Mouse (Mus musculus): Measurements from ENCODE around the gene Ush1c. TPM values are rescaled to one million over a fixed set of nuclear protein-coding genes. Genes with fewer than 3 reads are reported as not detected.

Gene Ush1c
- total and polyA plus RNA-seq, 2 experiments from 2014 or later: 0.44 to 1.7 TPM

DNA sequence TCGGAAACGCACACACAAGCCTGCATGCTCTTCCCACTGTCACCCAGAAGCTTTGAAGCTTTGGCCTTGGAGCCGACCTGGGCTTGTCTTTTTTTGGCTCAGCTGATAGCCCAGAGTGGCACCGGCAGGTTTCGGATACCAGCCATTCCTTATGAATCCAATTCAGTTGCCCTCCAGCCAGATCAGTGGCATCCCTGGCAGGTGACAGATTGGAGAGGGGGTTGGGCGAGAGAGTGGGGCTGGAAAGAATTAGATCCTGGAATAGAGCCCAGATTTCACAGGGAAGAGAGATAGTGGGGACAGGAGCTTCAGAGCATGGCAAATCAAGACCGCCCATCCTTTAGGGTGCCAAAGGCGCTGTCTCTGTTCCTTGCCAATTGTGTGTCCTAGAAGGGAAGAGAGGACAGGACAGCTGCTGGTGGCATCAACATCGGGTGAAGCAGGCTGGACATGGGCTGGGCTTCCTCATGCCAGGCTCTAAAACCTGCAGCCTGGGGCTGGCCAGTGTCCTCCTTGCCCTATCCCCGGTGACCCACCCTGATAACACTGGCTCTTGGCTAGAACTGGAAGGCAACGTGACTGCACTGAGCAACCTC lies 76.1 kb downstream of the Ush1c start:
- peaks cover 14% of the 10 kb centered on the region; the same call in 1 of the 2 replicates for H3K36me3 ChIP-seq (ENCODE audit: insufficient read depth, low read length)
- H3K27me3 ChIP-seq (ENCODE audit: insufficient read depth, low read length): no peaks in the 10 kb centered on the region
- DNase-seq (ENCODE audit: low spot score) (peak; percentile 70), ATAC-seq (ENCODE audit: low FRiP score) (no peak)
- no peak overlapping the region for H3K27ac ChIP-seq (ENCODE audit: low read depth, low read length)
- no peak for TF ChIP-seq CTCF (IDR thresholded peaks at IDR 0.05)
- H3K4me1 ChIP-seq (ENCODE audit: insufficient read depth, low read length): peaks cover 2% of the 10 kb centered on the region; the same call in 1 of the 2 replicates
- WGBS: 63% methylated on average over 11 of the region's 11 CpGs
- no peak overlapping the region for H3K4me3 ChIP-seq (ENCODE audit: low read depth, low read length)
- H3K4me2 ChIP-seq (ENCODE audit: low read depth, low read length, poor library complexity, severe bottlenecking): no peak overlapping the region
- H3K9me3 ChIP-seq (ENCODE audit: low read length): no peaks in the 10 kb centered on the region
- H3K9ac ChIP-seq (replicated peaks; ENCODE audit: low read length, poor library complexity, severe bottlenecking): no peak overlapping the region

GRCm38 (mm10) chr7:46161615-46162014 lies 76.7 kb downstream of the Ush1c start:
- TF ChIP-seq CTCF (IDR thresholded peaks at IDR 0.05): no peak
- Histone ChIP-seq H3K36me3 (ENCODE audit: insufficient read depth, low read length) (peaks cover 9% of the 10 kb centered on the region; the same call in 1 of the 2 replicates), H3K4me1 (ENCODE audit: insufficient read depth, low read length) (peaks cover 2% of the 10 kb centered on the region; the same call in 1 of the 2 replicates), H3K9ac (replicated peaks; ENCODE audit: low read length, poor library complexity, severe bottlenecking) (no peak overlapping the region), H3K4me3 (ENCODE audit: low read depth, low read length) (no peak overlapping the region), H3K27me3 (ENCODE audit: insufficient read depth, low read length) (no peaks in the 10 kb centered on the region), H3K9me3 (ENCODE audit: low read length) (no peaks in the 10 kb centered on the region), H3K4me2 (ENCODE audit: low read depth, low read length, poor library complexity, severe bottlenecking) (no peak overlapping the region), H3K27ac (ENCODE audit: low read depth, low read length) (no peak overlapping the region)
- no peak for DNase-seq (ENCODE audit: low spot score)
- no peak for ATAC-seq (ENCODE audit: low FRiP score)
- 26% methylated on average over 3 of the region's 3 CpGs for WGBS

DNA sequence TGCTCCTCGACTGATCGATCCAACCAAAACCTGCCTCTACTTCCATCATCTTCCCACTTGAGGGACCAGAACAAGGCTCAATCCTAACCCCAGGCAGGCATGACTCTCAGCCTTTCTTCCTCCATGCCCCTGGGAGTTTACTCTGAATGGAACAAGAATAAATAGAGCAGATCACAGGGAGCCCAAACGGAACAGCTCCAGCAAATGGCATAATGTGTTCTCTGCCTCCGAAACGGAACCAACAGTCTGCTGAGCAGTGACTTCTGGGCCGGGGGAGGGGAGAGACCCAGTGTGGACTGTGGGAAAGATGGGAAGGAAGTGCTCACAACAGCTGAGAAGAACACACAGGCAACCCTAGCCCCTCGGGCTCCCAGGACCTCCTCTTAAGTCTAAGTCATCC lies 80.6 kb downstream of the Ush1c start:
- ATAC-seq (ENCODE audit: low FRiP score) (no peak), DNase-seq (ENCODE audit: low spot score) (no peak)
- peaks cover 9% of the 10 kb centered on the region; the same call in 1 of the 2 replicates for H3K4me1 ChIP-seq (ENCODE audit: insufficient read depth, low read length)
- no peak for TF ChIP-seq CTCF (IDR thresholded peaks at IDR 0.05)
- no peak overlapping the region for H3K4me2 ChIP-seq (ENCODE audit: low read depth, low read length, poor library complexity, severe bottlenecking)
- H3K9ac ChIP-seq (replicated peaks; ENCODE audit: low read length, poor library complexity, severe bottlenecking): no peak overlapping the region
- H3K27me3 ChIP-seq (ENCODE audit: insufficient read depth, low read length): no peaks in the 10 kb centered on the region
- 55% methylated on average over 7 of the region's 7 CpGs for WGBS
- H3K27ac ChIP-seq (ENCODE audit: low read depth, low read length): no peak overlapping the region
- H3K9me3 ChIP-seq (ENCODE audit: low read length): no peaks in the 10 kb centered on the region
- H3K4me3 ChIP-seq (ENCODE audit: low read depth, low read length): no peak overlapping the region
- 0 out of 2 replicates have a peak, but pooled peaks cover 2% of the 10 kb centered on the region for H3K36me3 ChIP-seq (ENCODE audit: insufficient read depth, low read length)

DNA sequence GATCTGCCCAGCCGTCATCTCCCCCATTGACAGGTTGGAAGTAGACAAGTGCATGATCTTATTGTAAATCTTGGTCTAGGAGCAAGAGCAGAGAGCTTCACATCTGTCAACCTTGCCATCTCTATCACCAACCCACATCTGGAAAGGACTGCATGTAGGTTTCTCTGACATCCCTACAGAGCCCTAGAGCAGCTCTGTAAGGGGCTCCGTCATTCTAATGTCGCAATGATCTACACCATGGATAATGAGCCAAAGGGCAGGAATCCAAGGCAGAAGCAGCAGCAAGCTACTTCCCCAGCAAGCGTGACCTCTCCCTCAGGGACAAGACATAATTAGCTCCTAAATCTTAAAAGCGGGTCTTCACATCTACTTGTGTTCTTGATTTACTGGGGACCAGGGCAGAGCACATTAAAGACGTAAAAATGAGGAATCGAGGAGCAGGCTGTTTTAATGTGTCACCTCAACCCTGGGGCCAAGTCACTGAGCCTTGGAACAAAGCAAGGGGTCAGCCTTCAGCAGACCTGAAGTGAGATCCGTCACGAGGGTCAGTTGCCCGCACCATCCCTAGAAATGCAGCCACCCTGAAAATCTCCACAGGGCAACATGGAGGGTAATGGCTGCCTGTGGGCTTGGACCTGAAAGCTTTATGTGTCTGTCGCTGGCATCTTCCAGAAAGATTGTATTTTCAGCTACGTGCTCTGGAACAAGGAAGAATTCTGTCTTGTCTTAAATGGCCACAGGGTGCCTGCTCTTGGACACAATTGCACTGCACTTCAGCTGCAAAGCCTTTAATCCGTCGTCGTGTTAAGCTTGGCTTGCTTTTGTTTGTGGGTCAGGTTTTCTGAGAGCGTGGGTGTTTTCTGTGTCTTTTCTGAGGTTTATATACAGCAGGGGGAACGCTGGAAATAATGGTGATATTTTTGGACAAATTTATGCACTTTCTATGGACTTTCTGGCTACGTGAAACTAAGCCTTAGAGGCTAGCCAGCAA lies 83.5 kb downstream of the Ush1c start:
- Histone ChIP-seq H3K36me3 (ENCODE audit: insufficient read depth, low read length) (0 out of 2 replicates have a peak, but pooled peaks cover 2% of the 10 kb centered on the region), H3K9ac (replicated peaks; ENCODE audit: low read length, poor library complexity, severe bottlenecking) (no peak overlapping the region), H3K9me3 (ENCODE audit: low read length) (no peaks in the 10 kb centered on the region), H3K4me2 (ENCODE audit: low read depth, low read length, poor library complexity, severe bottlenecking) (no peak overlapping the region), H3K4me3 (ENCODE audit: low read depth, low read length) (no peak overlapping the region), H3K27ac (ENCODE audit: low read depth, low read length) (0 out of 2 replicates have a peak overlapping the region, but pooled peaks have one; percentile 47), H3K4me1 (ENCODE audit: insufficient read depth, low read length) (peaks cover 7% of the 10 kb centered on the region; the same call in 1 of the 2 replicates), H3K27me3 (ENCODE audit: insufficient read depth, low read length) (no peaks in the 10 kb centered on the region)
- 25% methylated on average over 18 of the region's 18 CpGs for WGBS
- no peak for TF ChIP-seq CTCF (IDR thresholded peaks at IDR 0.05)
- DNase-seq (ENCODE audit: low spot score) (no peak), ATAC-seq (ENCODE audit: low FRiP score) (no peak)

GRCm38 (mm10) chr7:46152819-46153351 lies 85.4 kb downstream of the Ush1c start:
- no peak overlapping the region for H3K4me3 ChIP-seq (ENCODE audit: low read depth, low read length)
- TF ChIP-seq CTCF (IDR thresholded peaks at IDR 0.05): no peak
- no peak for ATAC-seq (ENCODE audit: low FRiP score)
- H3K4me1 ChIP-seq (ENCODE audit: insufficient read depth, low read length): peaks cover 7% of the 10 kb centered on the region; the same call in 1 of the 2 replicates
- no peak overlapping the region for H3K27ac ChIP-seq (ENCODE audit: low read depth, low read length)
- no peak for DNase-seq (ENCODE audit: low spot score)
- H3K36me3 ChIP-seq (ENCODE audit: insufficient read depth, low read length): no peaks in the 10 kb centered on the region
- no peak overlapping the region for H3K4me2 ChIP-seq (ENCODE audit: low read depth, low read length, poor library complexity, severe bottlenecking)
- no peaks in the 10 kb centered on the region for H3K27me3 ChIP-seq (ENCODE audit: insufficient read depth, low read length)
- 54% methylated on average over 9 of the region's 9 CpGs for WGBS
- H3K9me3 ChIP-seq (ENCODE audit: low read length): no peaks in the 10 kb centered on the region
- no peak overlapping the region for H3K9ac ChIP-seq (replicated peaks; ENCODE audit: low read length, poor library complexity, severe bottlenecking)
